Mouse (Mus musculus) stomach, adult 2 months (tissue): ENCODE results near the gene Tm2d3. TPM values are rescaled to one million over a fixed set of nuclear protein-coding genes. Genes with fewer than 3 reads are reported as not detected.

Source experiments
- polyA plus RNA-seq: library from polyadenylated mRNA; depleted of rRNA; stranded (reverse); fragments of >200 nt; gene quantifications from 2 replicates; pipeline ENCODE4 v1.2.3, GENCODE M21; 2012; rRNA removed

Gene Tm2d3
- 48.4 and 63.2 TPM in 2 replicates for polyA plus RNA-seq

GRCm38 (mm10) chr7:65690869-65691268 lies at the start of gene Tm2d3:
Tm2d3 (plus strand) TSS chr7:65691169.

GRCm38 (mm10) chr7:65644643-65645351 lies 46.2 kb upstream of the Tm2d3 start, which contains the start of gene Tarsl2:
Tarsl2 (plus strand) TSS chr7:65644898.

Other genes starting within 250 kb of the Tm2d3 start
- gene Tjp1, start 163.4 kb upstream of the Tm2d3 start, polyA plus RNA-seq: 3.7 and 5.8 TPM in 2 replicates
- gene Tarsl2, start 46.3 kb upstream of the Tm2d3 start, polyA plus RNA-seq: 0.98 and 2.1 TPM in 2 replicates
- 15.9 and 16.5 TPM in 2 replicates for gene Pcsk6, start 170.6 kb downstream of the Tm2d3 start, polyA plus RNA-seq